8 mouse cellular contexts compared by ENCODE assay signal in genomic region chr4:141387093-141387784, GRCm38 (mm10). TPM values are rescaled to one million over a fixed set of nuclear protein-coding genes. Genes with fewer than 3 reads are reported as not detected.
A peak's percentile ranks its signal among the peaks of the same experiment; 100 is the strongest.
DNase-seq lines count a peak whose midpoint lies in the region; ATAC-seq and TF ChIP-seq lines count a peak whose summit lies in the region.

No protein-coding gene starts in this region.

- peak; percentile 87 for TF ChIP-seq CTCF in left cerebral cortex, adult 2 months (IDR thresholded peaks at IDR 0.05)
- peak; percentile 58; the same call in 1 of the 2 replicates for TF ChIP-seq CTCF in spleen, adult 2 months (IDR thresholded peaks at IDR 0.05; ENCODE audit: extremely low read depth, insufficient read depth, insufficient read length, insufficient replicate concordance)

- intact Hi-C loops in left cerebral cortex, adult 2 months (cut with DNase I), result no loop called here

- peaks cover 40% of the 10 kb centered on the region for H3K4me1 ChIP-seq in heart, embryonic 10.5 days
- H3K4me1 ChIP-seq in embryonic facial prominence, embryonic 11.5 days (ENCODE audit: control insufficient read depth, insufficient read depth, low read length), result no peaks in the 10 kb centered on the region
- peaks cover 16% of the 10 kb centered on the region for H3K4me1 ChIP-seq in midbrain, embryonic 13.5 days (replicated peaks)
- H3K4me1 ChIP-seq in spleen, adult 2 months (ENCODE audit: control insufficient read depth, insufficient read depth, insufficient read length), result peaks cover 2% of the 10 kb centered on the region; the same call in 1 of the 2 replicates

- no peak for TF ChIP-seq POLR2A in spleen, adult 2 months (IDR thresholded peaks at IDR 0.05; ENCODE audit: low read depth, low read length)

- peak; percentile 73 for DNase-seq in heart, embryonic 10.5 days (ENCODE audit: low spot score)
- DNase-seq in heart, adult 11 months, result no peak
- DNase-seq in adrenal gland, postnatal 10 days, result peak; percentile 88
- DNase-seq in embryonic facial prominence, embryonic 11.5 days (ENCODE audit: low spot score), result peak; percentile 90
- DNase-seq in left cerebral cortex, adult 2 months (ENCODE audit: extremely low spot score in 1 of 2, low spot score in 2 of 2), result peak; percentile 43 to 77
- DNase-seq in spleen, adult 2 months (ENCODE audit: low read depth in 1 of 2, low spot score in 2 of 2), result peak; percentile 19 to 62

- WGBS in heart, embryonic 10.5 days, result 19% methylated on average over 5 of the region's 5 CpGs
- WGBS in embryonic facial prominence, embryonic 11.5 days, result 14% methylated on average over 5 of the region's 5 CpGs
- WGBS in midbrain, embryonic 13.5 days, result 19% methylated on average over 5 of the region's 5 CpGs
- WGBS in spleen, adult 2 months, result 16% methylated on average over 5 of the region's 5 CpGs

- no peaks in the 10 kb centered on the region for H3K36me3 ChIP-seq in heart, embryonic 10.5 days
- no peaks in the 10 kb centered on the region for H3K36me3 ChIP-seq in embryonic facial prominence, embryonic 11.5 days (replicated peaks; ENCODE audit: control insufficient read depth, insufficient read depth, low read depth, low read length)
- no peaks in the 10 kb centered on the region for H3K36me3 ChIP-seq in midbrain, embryonic 13.5 days
- no peaks in the 10 kb centered on the region for H3K36me3 ChIP-seq in spleen, adult 2 months (ENCODE audit: control insufficient read depth, insufficient read depth, low read length)

- no peak overlapping the region for H3K27ac ChIP-seq in heart, embryonic 10.5 days
- no peak overlapping the region for H3K27ac ChIP-seq in embryonic facial prominence, embryonic 11.5 days (replicated peaks; ENCODE audit: low read depth, low read length)
- no peak overlapping the region for H3K27ac ChIP-seq in left cerebral cortex, adult 2 months
- H3K27ac ChIP-seq in midbrain, embryonic 13.5 days, result no peak overlapping the region
- H3K27ac ChIP-seq in spleen, adult 2 months (ENCODE audit: insufficient read depth, low read length), result no peak overlapping the region

- peaks cover 44% of the 10 kb centered on the region for H3K27me3 ChIP-seq in heart, embryonic 10.5 days (ENCODE audit: insufficient read depth, poor library complexity, severe bottlenecking)
- H3K27me3 ChIP-seq in embryonic facial prominence, embryonic 11.5 days (ENCODE audit: control insufficient read depth, insufficient read depth, low read length), result peaks cover 26% of the 10 kb centered on the region
- peaks cover 27% of the 10 kb centered on the region for H3K27me3 ChIP-seq in midbrain, embryonic 13.5 days
- H3K27me3 ChIP-seq in spleen, adult 2 months (ENCODE audit: control insufficient read depth, insufficient read depth, low read length), result peaks cover 5% of the 10 kb centered on the region; the same call in 1 of the 2 replicates

- no peak overlapping the region for H3K4me3 ChIP-seq in heart, embryonic 10.5 days
- no peak overlapping the region for H3K4me3 ChIP-seq in embryonic facial prominence, embryonic 11.5 days (ENCODE audit: low read depth, low read length)
- no peak overlapping the region for H3K4me3 ChIP-seq in left cerebral cortex, adult 2 months
- H3K4me3 ChIP-seq in midbrain, embryonic 13.5 days (replicated peaks), result no peak overlapping the region
- H3K4me3 ChIP-seq in spleen, adult 2 months (ENCODE audit: extremely low read depth, insufficient read depth, insufficient read length), result no peak overlapping the region

- ATAC-seq in embryonic facial prominence, embryonic 11.5 days (replicated peaks; ENCODE audit: insufficient number of reproducible peaks, low FRiP score, low TSS enrichment, low read depth), result no peak
- ATAC-seq in hematopoietic stem cell, adult 5-6 weeks (replicated peaks in 1 of 2; ENCODE audit: insufficient read depth in 1 of 2, low FRiP score in 2 of 2, low TSS enrichment in 1 of 2, low read depth in 1 of 2, poor library complexity in 2 of 2, severe bottlenecking in 2 of 2), result peak; percentile 57 to 72
- ATAC-seq in midbrain, embryonic 13.5 days, result peak; percentile 44; the same call in 1 of the 2 replicates

- H3K9ac ChIP-seq in embryonic facial prominence, embryonic 11.5 days (replicated peaks; ENCODE audit: low read length), result no peak overlapping the region
- H3K9ac ChIP-seq in midbrain, embryonic 13.5 days (replicated peaks), result no peak overlapping the region

- no peak overlapping the region for H3K4me2 ChIP-seq in embryonic facial prominence, embryonic 11.5 days (ENCODE audit: low read depth, low read length)
- H3K4me2 ChIP-seq in midbrain, embryonic 13.5 days (replicated peaks), result no peak overlapping the region

- no peaks in the 10 kb centered on the region for H3K9me3 ChIP-seq in heart, embryonic 10.5 days
- no peaks in the 10 kb centered on the region for H3K9me3 ChIP-seq in embryonic facial prominence, embryonic 11.5 days (replicated peaks; ENCODE audit: control insufficient read depth, low read length)
- H3K9me3 ChIP-seq in midbrain, embryonic 13.5 days, result no peaks in the 10 kb centered on the region

RNA-seq across cellular contexts. Expression of gene Clcnka, which starts 11.3 kb away (rescaled TPM):
- 0.11 and 0.44 TPM in 2 replicates for polyA plus RNA-seq in heart, embryonic 10.5 days (2016; fragmentation: Nextera tagmentation; extraction: Ambion mirVana)
- not detected for total RNA-seq in adrenal gland, postnatal 10 days (2021)
- 0.27 and 0.45 TPM in 2 replicates for polyA plus RNA-seq in embryonic facial prominence, embryonic 11.5 days (2014; fragmentation: Nextera tagmentation; extraction: Ambion mirVana)
- total RNA-seq in hematopoietic stem cell, adult 5-6 weeks (2017), result not detected in 2 replicates
- total RNA-seq in left cerebral cortex, adult 2 months (2021), result under 1 TPM in 1 of 2 experiments, not detected in 1; 0.36 TPM
- 0.09 TPM in 1 of 2 replicates, not detected in the other for polyA plus RNA-seq in midbrain, embryonic 13.5 days (2015; fragmentation: Nextera tagmentation; extraction: Ambion mirVana)
- 0.32 TPM in 1 of 2 replicates, not detected in the other for polyA plus RNA-seq in spleen, adult 2 months (2012; rRNA removed)

RNA-seq across cellular contexts. Expression of gene Fam131c, which starts 19.2 kb away (rescaled TPM):
- polyA plus RNA-seq in heart, embryonic 10.5 days (2016; fragmentation: Nextera tagmentation; extraction: Ambion mirVana), result 0.62 and 1.2 TPM in 2 replicates
- total RNA-seq in adrenal gland, postnatal 10 days (2021), result 10 to 100 TPM; 15.4 to 25.8 TPM
- 0.76 and 1.3 TPM in 2 replicates for polyA plus RNA-seq in embryonic facial prominence, embryonic 11.5 days (2014; fragmentation: Nextera tagmentation; extraction: Ambion mirVana)
- not detected in 2 replicates for total RNA-seq in hematopoietic stem cell, adult 5-6 weeks (2017)
- total RNA-seq in left cerebral cortex, adult 2 months (2021), result 1 to 10 TPM; 3.4 to 4.7 TPM
- polyA plus RNA-seq in midbrain, embryonic 13.5 days (2015; fragmentation: Nextera tagmentation; extraction: Ambion mirVana), result 7.8 and 10.1 TPM in 2 replicates
- 0.22 and 0.34 TPM in 2 replicates for polyA plus RNA-seq in spleen, adult 2 months (2012; rRNA removed)

RNA-seq across cellular contexts. Expression of gene Clcnkb, which starts 28.6 kb away (rescaled TPM):
- polyA plus RNA-seq in heart, embryonic 10.5 days (2016; fragmentation: Nextera tagmentation; extraction: Ambion mirVana), result 0.93 and 1.3 TPM in 2 replicates
- not detected for total RNA-seq in adrenal gland, postnatal 10 days (2021)
- polyA plus RNA-seq in embryonic facial prominence, embryonic 11.5 days (2014; fragmentation: Nextera tagmentation; extraction: Ambion mirVana), result not detected in 2 replicates
- not detected in 2 replicates for total RNA-seq in hematopoietic stem cell, adult 5-6 weeks (2017)
- total RNA-seq in left cerebral cortex, adult 2 months (2021), result not detected
- polyA plus RNA-seq in midbrain, embryonic 13.5 days (2015; fragmentation: Nextera tagmentation; extraction: Ambion mirVana), result not detected in 2 replicates
- polyA plus RNA-seq in spleen, adult 2 months (2012; rRNA removed), result 0.07 TPM in 1 of 2 replicates, not detected in the other

RNA-seq across cellular contexts. Expression of gene Hspb7, which starts 33.3 kb away (rescaled TPM):
- 61.5 and 132 TPM in 2 replicates for polyA plus RNA-seq in heart, embryonic 10.5 days (2016; fragmentation: Nextera tagmentation; extraction: Ambion mirVana)
- 10 to 100 TPM in 1 of 2 experiments, 1 to 10 TPM in 1; 9.0 to 31.7 TPM for total RNA-seq in adrenal gland, postnatal 10 days (2021)
- polyA plus RNA-seq in embryonic facial prominence, embryonic 11.5 days (2014; fragmentation: Nextera tagmentation; extraction: Ambion mirVana), result 0.10 and 0.45 TPM in 2 replicates
- 1.3 TPM in 1 of 2 replicates, not detected in the other for total RNA-seq in hematopoietic stem cell, adult 5-6 weeks (2017)
- under 1 TPM; 0.40 to 0.57 TPM for total RNA-seq in left cerebral cortex, adult 2 months (2021)
- polyA plus RNA-seq in midbrain, embryonic 13.5 days (2015; fragmentation: Nextera tagmentation; extraction: Ambion mirVana), result not detected in 2 replicates
- 2.4 and 2.5 TPM in 2 replicates for polyA plus RNA-seq in spleen, adult 2 months (2012; rRNA removed)

RNA-seq across cellular contexts. Expression of gene Srarp, which starts 48.7 kb away (rescaled TPM):
- polyA plus RNA-seq in heart, embryonic 10.5 days (2016; fragmentation: Nextera tagmentation; extraction: Ambion mirVana), result not detected in 2 replicates
- not detected for total RNA-seq in adrenal gland, postnatal 10 days (2021)
- not detected in 2 replicates for polyA plus RNA-seq in embryonic facial prominence, embryonic 11.5 days (2014; fragmentation: Nextera tagmentation; extraction: Ambion mirVana)
- total RNA-seq in hematopoietic stem cell, adult 5-6 weeks (2017), result not detected in 2 replicates
- 1 to 10 TPM; 3.8 to 4.2 TPM for total RNA-seq in left cerebral cortex, adult 2 months (2021)
- polyA plus RNA-seq in midbrain, embryonic 13.5 days (2015; fragmentation: Nextera tagmentation; extraction: Ambion mirVana), result not detected in 2 replicates
- polyA plus RNA-seq in spleen, adult 2 months (2012; rRNA removed), result not detected in 2 replicates
